Mouse (Mus musculus): ENCODE measurements at regions not wholly inside any gene's neighbourhood (a gene's known extent, or its start where the extent isn't known, plus 50 kb on each side); places are given as distances from the start of the nearest gene placed in this dataset.

DNA sequence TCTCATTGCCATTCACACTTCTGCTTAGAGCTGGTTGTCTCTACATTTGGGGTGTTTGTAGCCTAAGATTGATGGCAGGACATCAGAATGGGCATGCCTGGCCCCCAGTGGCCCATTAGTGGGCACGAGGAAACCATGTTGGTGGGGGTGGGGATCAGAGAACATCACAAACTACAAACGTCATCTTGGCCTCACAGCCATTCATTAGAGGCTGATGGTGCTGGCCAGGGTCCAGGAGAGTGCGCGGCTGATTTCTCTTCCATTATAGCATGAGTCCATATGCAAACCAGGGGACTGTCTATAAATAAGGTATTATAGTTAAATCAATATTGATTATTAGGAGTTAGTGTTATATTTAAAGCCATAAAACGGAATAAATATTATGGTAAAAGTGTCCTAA is 67.9 kb downstream of the 3100002H09Rik start:
- ATAC-seq (ENCODE audit: insufficient number of reproducible peaks, low FRiP score, low TSS enrichment) = no peak

DNA sequence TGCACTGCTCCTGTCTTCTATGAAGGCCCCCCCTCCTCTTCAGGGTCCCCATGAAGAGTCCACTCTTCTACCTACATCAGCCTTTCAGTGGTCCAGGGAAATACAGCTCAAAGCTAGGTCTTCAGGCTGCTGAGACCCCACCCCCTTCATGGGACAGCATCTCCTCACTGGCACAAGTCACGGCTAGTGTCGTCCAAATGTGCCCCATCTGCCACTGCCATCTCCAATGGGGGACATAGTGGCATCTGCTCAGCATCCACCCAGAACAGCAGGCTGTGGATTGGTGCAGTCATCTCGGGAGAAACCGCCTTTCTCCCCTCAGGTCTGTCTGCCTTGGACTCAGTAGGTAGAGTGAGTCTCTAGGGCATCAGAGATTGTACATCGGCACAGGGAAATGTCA is 72.1 kb downstream of the 3100002H09Rik start:
- ATAC-seq (ENCODE audit: insufficient number of reproducible peaks, low FRiP score, low TSS enrichment) = no peak

DNA sequence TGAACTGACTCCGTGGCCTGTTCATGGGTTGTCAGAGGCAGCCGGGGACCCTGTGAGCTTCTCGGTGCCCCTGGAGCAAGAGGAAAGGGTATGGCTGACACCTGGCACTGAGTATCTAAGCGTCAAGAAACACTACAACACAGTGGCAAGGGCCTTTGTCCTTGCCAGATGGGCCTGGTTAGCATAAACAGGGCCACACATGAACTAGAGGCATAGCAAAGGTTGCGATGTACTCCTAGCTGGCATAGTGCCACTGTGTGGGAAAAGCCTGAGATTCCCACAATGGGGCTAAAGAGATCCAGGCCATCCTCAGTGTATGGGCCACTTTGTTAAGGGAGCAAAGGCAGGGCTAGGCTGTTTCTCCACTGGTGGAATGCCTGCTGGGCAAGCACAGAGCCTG is 72.9 kb downstream of the 3100002H09Rik start:
- no peak for ATAC-seq (ENCODE audit: insufficient number of reproducible peaks, low FRiP score, low TSS enrichment)

DNA sequence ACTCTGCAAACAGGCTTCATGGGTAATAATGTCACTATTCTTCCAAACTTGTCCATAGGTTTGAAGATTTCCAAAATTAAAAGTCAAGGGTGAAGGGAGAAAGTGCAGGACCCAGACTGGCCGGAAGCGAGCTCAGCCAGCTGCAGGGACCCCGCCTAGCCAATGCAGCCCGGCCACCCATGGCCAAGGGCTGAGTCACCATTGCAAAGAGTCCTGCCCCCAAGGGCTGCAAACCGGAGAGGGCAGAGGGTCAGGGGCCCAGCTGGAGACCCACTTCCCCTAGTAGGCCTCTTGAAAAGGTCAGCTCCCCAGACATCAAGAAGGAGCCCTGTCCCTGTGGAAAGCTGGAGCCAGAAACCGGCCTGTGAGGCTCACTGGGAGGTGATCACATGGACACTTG is 77.0 kb downstream of the 3100002H09Rik start:
- no peak for ATAC-seq (ENCODE audit: insufficient number of reproducible peaks, low FRiP score, low TSS enrichment)

DNA sequence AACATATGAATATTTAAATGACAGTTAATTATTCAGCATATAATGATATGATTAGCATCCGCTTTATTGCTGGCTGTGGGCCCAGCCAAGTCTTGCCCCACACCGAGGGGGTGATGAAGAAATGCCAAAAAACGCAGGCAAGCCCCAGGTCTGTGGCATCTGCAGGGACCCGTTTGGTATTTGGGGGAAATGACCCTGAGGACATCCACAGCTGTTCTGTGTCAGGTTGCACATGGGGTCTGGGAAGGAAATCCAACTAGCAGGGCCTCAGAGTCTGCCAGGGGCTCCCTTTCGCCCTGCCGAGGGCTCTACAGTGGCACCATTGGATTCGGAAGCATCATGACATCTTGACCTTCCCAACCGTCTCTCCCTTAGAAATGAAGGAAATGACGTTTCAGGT is 80.0 kb downstream of the 3100002H09Rik start:
- no peak for ATAC-seq (ENCODE audit: insufficient number of reproducible peaks, low FRiP score, low TSS enrichment)

DNA sequence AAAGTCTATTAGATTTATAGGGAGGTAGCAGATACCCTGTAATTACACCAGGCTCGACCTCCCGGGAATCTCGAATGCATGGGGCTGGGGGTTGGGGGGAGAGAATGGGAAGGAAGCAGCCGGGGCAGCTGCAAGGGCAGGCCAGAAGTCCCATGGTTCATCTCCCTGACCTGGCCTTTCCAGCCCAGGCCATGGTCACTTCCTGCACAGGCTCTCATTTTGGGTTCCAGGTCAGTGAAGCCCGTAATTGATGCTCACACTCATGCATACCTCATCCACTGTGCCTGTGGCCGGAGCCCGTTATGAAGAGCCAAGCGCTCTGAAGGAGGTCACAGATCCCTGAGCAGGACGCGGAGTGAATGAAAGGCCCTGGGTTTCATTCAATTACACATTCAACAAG is 83.8 kb downstream of the 3100002H09Rik start:
- ATAC-seq (ENCODE audit: insufficient number of reproducible peaks, low FRiP score, low TSS enrichment) = no peak

DNA sequence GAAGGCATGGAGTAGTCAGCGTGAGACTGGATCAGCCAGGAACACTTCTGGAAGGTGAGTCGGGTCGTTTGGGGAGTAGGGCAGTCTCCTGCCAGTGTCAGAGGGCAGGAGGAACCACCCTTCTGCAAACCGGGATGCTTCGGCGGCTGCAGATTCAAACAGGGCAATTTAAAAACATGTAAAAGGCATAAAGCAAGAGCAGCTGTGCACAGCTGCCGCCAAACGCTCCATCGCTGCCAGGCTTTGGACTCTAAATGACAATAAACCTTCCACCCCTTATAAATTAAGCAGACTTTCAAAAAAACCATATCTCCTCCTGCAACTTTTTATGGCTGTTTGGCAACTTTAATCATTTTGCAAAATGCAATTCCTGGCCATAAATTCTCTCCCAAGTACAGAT is 84.2 kb downstream of the 3100002H09Rik start:
- no peak for ATAC-seq (ENCODE audit: insufficient number of reproducible peaks, low FRiP score, low TSS enrichment)

DNA sequence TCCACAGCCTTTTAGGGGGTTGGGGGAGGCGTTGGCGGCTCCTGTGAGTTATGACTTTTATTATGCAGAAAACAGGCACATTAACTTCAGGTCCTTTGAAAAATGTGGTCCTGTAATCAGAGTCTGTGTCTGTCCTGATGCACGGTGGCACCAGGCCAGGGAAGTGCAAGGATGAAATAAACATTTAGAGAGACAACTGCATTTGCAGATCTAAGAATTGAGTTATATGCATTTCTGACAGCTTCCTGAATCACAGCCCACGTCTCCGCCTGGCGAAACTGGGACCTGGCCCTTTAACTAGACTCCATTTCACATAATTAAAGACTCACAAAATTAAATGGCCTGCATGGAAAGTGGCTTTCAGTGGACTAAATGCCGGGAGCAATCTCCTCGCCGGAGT is 90.3 kb downstream of the 3100002H09Rik start:
- no peak for ATAC-seq (ENCODE audit: insufficient number of reproducible peaks, low FRiP score, low TSS enrichment)

DNA sequence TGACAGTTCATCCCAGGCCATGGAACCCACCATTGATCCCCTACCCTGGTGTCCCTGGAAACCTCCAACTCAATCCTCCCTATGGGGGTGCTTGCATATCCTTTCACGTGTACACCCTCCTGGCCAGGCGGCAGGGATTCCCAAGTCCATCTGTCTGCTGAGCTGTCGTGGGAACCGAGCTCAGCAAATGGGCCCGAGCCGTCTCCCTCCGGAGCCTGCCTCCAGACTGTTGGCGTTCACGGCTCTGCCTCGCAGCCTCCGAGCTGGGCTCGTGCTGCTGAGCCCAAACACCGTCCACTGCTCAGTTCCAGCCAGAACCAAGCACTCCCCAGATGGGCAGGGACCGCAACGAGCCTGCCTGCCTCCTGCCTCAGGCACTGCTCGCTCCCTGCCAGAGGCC is 98.8 kb downstream of the 3100002H09Rik start:
- ATAC-seq (ENCODE audit: insufficient number of reproducible peaks, low FRiP score, low TSS enrichment) = no peak

DNA sequence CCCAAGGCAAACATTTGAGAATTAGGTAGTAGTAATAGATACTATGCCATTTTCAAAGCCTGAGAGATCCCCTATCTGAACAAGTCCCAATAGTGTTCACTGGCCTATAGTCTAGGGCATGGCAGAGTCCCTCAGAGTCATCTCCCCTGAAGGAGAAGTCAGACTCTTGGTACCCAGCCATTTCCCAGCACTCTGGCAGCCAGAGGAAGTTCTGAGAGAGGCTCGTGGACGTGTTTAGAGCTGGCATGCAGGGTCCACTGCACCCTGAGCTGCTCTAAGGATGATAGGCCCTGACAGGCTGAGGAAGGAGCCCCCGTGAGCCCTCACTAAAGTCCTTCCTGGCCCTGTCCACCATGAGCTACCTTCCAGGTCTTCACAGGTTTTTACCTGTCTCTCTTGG is 99.8 kb downstream of the 3100002H09Rik start:
- no peak for ATAC-seq (ENCODE audit: insufficient number of reproducible peaks, low FRiP score, low TSS enrichment)

DNA sequence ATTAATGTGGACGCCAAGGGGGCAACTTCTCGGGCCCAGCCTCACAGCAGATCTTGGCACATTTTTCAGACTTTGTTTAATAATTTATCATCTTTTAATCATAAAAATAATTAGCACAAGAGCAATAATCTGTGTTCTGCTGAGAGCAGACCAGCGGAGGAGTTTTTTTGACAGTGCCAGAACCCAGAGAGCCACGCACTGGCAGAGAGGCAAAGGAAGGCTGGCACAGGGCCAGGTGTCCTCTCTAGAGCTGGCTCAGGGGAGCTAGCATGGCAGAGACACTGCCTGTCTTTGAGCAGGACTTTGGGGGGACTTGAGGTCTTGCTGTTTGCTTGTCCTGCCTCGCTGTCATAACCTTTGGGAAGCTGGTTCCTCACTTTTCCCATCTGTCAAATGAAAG is 100.9 kb downstream of the 3100002H09Rik start:
- no peak for ATAC-seq (ENCODE audit: insufficient number of reproducible peaks, low FRiP score, low TSS enrichment)

DNA sequence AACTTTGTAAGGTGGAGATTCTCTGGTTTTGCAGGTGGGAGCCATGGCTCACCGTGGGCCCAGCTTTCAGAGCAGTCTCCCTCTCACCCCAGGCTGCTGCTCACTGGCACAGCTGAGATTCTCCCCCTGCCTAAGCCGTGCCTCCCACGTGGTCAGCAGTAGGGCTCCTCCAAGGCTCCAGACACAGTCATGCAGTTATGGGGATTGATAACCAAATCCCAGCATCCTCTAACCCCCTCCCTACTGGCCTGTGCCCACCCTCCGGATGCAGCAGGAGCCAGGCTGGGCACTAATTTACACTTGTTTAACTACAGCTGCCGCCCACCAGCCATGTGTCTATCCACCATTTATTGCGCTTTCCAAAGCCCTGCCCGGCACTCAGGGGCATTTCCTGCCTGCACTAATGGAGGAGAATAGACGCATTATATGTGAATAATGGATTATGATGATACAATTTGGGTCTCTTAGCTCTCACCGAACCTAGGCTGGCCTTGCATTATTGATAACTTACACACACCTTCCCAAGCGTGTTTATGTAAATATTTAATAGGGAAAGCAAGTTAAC is 104.4 kb downstream of the 3100002H09Rik start:
- no peak for ATAC-seq (ENCODE audit: insufficient number of reproducible peaks, low FRiP score, low TSS enrichment)

DNA sequence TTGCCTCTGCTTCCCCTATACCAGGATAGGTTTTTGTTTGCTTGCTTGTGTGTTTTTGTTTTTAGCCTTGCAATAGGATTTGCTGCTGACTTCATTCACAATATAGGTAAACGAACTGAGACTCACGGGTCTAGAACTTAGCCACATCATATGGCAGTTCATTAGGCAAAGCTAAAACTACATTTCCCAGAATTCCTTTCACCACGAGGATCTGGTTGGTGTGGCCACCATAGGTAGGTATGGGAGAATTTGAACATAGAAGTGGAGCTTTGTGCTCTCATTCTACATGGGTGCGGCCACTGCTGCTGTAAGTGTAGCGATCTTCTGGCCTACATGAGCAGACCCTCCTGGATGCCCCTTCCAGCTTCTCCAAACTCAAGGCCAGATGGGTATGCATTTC is 108.8 kb downstream of the 3100002H09Rik start:
- ATAC-seq (ENCODE audit: insufficient number of reproducible peaks, low FRiP score, low TSS enrichment) = no peak

DNA sequence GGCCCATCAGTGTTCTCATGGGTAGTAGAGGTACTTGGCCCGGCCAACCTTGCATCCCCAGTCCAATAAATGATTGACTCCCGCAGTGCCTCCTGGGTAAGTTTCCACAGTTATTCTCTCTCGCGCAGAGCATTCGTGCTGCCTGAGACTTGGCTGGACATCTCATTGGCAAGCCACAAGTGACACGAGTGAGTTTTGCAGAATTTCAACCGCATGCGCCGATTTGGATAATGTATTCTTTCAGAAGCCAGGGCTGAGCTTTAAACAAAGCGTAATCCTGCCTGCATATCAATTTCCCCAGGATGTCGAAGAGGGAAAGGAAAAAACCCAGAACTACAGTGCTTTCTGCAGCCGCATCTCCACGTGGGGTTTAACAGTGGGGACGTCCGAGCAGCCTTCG is 112.6 kb downstream of the 3100002H09Rik start:
- ATAC-seq (ENCODE audit: insufficient number of reproducible peaks, low FRiP score, low TSS enrichment) = no peak

DNA sequence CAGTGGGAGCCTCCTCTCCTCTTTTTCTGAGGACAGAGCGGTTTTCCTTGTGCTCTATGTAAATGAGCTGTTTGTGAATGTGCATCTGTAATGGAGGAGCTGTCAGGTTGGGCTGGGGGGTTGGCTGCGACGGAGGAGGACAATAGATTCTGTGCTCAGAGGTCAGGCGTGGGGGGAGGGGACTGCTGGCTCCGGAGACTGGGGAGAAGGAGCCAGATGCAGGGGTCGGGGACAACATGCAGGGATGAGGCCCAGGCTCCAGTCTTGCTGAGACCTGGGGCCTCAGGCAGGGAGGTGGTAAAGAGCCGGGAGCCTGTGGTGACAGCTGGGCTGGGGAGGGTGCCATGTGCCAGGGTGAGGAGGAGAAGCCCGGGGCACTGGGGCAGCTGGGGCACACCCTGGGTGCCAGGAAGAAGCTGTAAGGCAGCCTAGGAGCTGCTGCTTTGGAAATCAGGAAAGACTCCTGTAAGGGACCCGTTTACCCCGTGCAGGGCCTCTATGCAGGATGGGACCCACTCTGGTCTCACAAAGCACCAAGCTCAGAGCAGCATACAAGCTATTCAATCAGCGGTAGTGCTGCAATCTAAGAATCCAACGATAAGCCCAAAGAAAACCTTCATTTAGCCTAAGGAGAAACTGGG is 124.5 kb downstream of the 3100002H09Rik start:
- no peak for ATAC-seq (ENCODE audit: insufficient number of reproducible peaks, low FRiP score, low TSS enrichment)

DNA sequence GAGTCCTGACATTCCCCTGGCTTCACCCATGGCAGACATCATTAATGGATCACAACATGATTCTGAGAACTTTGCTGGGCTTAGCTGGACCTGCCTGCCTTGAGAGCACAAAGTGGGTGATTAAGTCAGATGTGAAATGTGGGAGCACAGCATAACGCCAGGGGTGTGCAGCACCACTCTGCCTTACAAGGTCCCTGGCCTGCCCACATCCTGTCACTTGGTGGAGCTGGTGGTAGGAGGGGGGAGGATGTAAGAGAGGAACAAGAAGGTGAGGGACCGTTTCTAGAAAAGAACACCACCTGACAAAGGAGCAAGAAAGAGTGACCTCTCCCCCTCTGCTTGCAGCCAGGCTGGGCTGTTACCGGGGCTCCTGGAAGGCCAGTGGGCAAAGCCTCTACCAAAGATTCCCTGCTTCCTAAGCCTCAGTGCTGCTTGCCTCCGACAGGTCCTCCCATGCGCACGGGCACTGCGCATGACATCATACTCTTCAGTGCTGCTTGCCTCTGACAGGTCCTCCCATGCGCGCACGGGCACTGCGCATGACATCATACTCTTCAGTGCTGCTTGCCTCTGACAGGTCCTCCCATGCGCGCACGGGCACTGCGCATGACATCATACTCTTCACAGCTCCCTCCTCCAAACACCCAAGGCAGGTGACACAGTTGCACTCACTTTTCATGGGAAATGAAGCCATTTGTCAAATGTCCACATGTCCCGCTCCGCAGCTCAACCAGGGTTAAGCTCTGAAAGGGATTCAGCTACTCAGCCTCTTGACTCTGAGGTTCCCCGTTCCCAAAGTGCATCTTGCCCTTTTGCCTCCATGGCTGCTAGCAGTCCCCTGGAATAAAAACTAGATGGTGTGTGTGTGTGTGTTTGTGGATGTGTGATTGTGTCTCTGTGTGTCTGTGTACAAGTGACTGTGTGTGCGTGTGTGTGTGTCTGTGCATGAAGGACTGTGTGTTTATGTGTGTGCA is 125.7 kb downstream of the 3100002H09Rik start:
- no peak for ATAC-seq (ENCODE audit: insufficient number of reproducible peaks, low FRiP score, low TSS enrichment)

DNA sequence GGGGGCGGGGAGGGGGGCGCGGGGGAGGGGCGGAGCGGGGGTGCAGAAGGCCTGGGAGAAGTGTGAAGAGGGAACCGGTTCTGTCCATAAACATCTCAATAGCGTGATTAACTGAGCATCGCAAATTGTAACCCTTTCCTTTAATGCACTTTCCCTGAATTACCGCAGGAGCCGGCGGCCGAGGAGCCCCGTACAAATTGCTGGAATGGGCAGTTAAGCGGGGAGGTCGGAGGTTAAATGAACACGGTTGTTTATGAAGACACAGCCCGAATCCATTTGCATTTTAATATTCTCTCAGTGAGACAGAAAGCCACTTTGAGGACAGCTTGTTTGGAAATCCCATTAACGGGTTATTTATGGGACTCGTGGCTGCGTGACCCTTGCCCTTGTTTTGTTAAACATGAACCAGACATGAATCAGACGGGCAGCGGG is 132.7 kb downstream of the 3100002H09Rik start:
- ATAC-seq (ENCODE audit: insufficient number of reproducible peaks, low FRiP score, low TSS enrichment) = no peak

DNA sequence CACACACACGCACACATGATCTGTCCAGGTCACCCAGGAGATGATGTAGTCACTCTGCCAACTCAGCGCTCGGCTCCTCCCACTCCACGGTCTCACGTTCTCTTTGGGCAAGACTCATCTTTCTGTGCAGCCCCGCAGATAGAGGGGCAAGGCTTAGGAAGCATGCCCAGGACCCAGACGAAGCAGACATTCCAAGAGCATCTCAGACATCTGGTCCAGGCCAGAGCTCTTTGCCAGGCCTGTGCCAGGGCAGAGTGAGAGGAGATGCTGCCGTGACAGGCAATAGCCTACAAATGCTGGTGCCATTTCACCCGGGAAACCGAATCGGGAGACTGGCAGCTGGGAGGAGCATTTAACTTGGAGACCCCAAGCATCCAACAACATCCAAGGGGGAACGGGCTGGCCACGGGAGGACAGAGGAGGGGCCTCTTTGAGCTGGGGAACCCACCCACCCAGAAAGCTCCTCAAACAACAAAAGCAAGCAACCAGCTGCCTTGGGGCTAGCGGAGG is 133.2 kb downstream of the 3100002H09Rik start:
- ATAC-seq (ENCODE audit: insufficient number of reproducible peaks, low FRiP score, low TSS enrichment) = no peak

DNA sequence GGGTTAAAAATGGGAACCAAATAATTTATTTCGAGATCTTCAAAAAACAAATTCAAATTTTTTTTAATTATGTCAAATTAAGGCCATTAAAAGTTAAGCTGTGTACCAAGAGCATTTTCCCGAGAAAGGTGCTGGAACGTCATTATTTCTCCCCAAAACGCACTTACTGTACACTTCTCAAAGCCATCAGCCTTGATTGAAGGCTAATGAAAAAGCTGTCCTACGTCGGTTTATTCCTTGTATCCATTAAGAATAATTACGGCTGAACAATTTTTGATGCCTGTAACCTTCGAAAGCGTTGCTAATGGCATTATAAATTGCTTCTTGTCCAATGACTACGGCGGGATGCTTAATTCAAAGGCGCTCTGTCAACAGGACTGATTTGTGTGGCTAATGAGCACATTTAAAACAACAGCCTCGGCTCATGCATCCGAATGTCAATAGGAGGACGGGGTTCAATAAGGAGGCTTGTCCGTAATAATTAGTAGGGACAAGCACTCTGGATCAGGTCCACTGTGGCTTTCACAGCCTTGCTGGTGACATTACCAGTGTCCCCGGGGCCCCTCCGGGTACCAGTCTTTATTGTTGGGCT is 145.3 kb downstream of the 3100002H09Rik start:
- no peak for ATAC-seq (ENCODE audit: insufficient number of reproducible peaks, low FRiP score, low TSS enrichment)

DNA sequence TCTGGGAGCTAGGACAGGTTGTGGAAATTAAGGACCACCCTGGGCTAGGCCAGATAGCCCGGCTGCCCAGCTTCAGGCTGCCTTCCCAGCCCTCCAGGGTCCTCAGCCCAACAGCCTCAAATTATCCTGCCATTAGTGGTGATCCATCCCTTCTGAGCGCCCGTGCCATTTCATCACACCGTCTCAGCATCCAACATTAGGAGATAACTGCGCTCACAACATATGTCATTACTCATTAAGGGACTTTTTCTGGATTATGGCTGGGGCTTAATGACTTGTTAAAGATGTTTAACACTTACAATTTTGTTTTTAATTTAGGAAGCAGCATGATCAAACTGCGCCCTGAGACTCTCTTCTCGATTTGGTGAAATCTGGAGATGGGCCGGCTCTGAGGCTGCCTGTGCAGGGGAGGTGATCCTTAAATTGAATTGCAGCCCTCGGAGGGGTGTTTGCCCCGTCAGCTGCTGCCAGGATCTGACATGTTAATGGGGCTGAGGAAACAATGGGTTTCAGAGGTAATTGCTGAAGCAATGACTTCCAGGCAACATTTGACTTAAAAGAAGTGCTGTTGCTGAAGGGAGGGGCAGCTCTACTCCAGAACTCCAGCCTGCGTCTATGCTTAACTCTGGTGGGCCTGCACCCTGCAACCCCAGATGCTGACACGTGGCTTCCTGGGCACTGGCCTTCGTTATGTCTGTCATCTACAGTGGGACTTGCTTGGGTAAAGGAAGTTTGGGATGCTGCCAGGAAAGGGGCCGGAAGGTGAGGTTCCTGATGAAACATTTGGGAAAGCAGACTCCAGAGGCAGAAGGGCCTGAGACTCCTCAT is 154.9 kb downstream of the 3100002H09Rik start:
- ATAC-seq (ENCODE audit: insufficient number of reproducible peaks, low FRiP score, low TSS enrichment) = no peak

Measured in cerebellum, adult (tissue).